Mouse (Mus musculus) forebrain, embryonic 14.5 days (tissue): ENCODE measurements around the gene Narfl. TPM values are rescaled to one million over a fixed set of nuclear protein-coding genes. Genes with fewer than 3 reads are reported as not detected.

Experiments used
- microRNA-seq: library from miRNA; unstranded; fragments of <30 nt; microRNA quantifications from one replicate; pipeline ENCODE4, GENCODE M21; 2016
- polyA plus RNA-seq: library from polyadenylated mRNA; unstranded; fragments of >200 nt; fragmentation: Nextera tagmentation; extraction: Ambion mirVana; gene quantifications from 2 replicates; pipeline ENCODE4 v1.2.1, GENCODE M21; 2014

Narfl gene
- polyA plus RNA-seq, 1 experiment from 2014 or later = 30.2 TPM

Small RNA genes within 50 kb of the gene (microRNA-seq; reads per million reads assigned to microRNA genes)
- gene Gm25083 = not detected
- gene Mir3082 = 0.40 reads per million
- not detected for gene Mir6966

Other genes starting within 250 kb of the Narfl start
- 17.6 and 20.8 TPM in 2 replicates for gene Sox8, start 203.1 kb upstream of the Narfl start, polyA plus RNA-seq
- 18.8 and 19.1 TPM in 2 replicates for gene Lmf1, start 194.7 kb upstream of the Narfl start, polyA plus RNA-seq
- 2.7 and 7.8 TPM in 2 replicates for gene Gng13, start 56.6 kb upstream of the Narfl start, polyA plus RNA-seq
- gene Chtf18, start 46.4 kb upstream of the Narfl start, polyA plus RNA-seq = 7.1 and 8.6 TPM in 2 replicates
- 26.6 and 28.9 TPM in 2 replicates for gene Rpusd1, start 46.1 kb upstream of the Narfl start, polyA plus RNA-seq
- not detected in 2 replicates for gene Mslnl, start 37.7 kb upstream of the Narfl start, polyA plus RNA-seq
- 0.14 and 0.48 TPM in 2 replicates for gene Msln, start 19.4 kb upstream of the Narfl start, polyA plus RNA-seq
- 106 and 130 TPM in 2 replicates for gene Haghl, start 11.9 kb downstream of the Narfl start, polyA plus RNA-seq
- gene Ccdc78, start 12.8 kb downstream of the Narfl start, polyA plus RNA-seq = 0.14 TPM in 1 of 2 replicates, not detected in the other
- gene Fam173a, start 19.1 kb downstream of the Narfl start, polyA plus RNA-seq = 72.6 and 82.3 TPM in 2 replicates
- 0.57 and 0.88 TPM in 2 replicates for gene AC134908.4, start 21.9 kb downstream of the Narfl start, polyA plus RNA-seq
- 8.4 and 9.8 TPM in 2 replicates for gene Metrn, start 23.4 kb downstream of the Narfl start, polyA plus RNA-seq
- gene Fbxl16, start 35.3 kb downstream of the Narfl start, polyA plus RNA-seq = 14.0 and 17.6 TPM in 2 replicates
- gene Wdr24, start 49.9 kb downstream of the Narfl start, polyA plus RNA-seq = 33.3 and 37.4 TPM in 2 replicates
- 56.6 and 56.9 TPM in 2 replicates for gene Jmjd8, start 55.1 kb downstream of the Narfl start, polyA plus RNA-seq
- gene Stub1, start 59.6 kb downstream of the Narfl start, polyA plus RNA-seq = 315 and 322 TPM in 2 replicates
- 33.6 and 35.4 TPM in 2 replicates for gene Rhbdl1, start 63.5 kb downstream of the Narfl start, polyA plus RNA-seq
- gene Gm20683, start 68.0 kb downstream of the Narfl start, polyA plus RNA-seq = 5.1 and 6.2 TPM in 2 replicates
- gene Rhot2, start 71.1 kb downstream of the Narfl start, polyA plus RNA-seq = 9.6 and 11.3 TPM in 2 replicates
- gene Wdr90, start 87.7 kb downstream of the Narfl start, polyA plus RNA-seq = 11.6 and 12.2 TPM in 2 replicates
- gene Mcrip2, start 95.0 kb downstream of the Narfl start, polyA plus RNA-seq = 15.9 and 17.0 TPM in 2 replicates
- gene Mettl26, start 101.3 kb downstream of the Narfl start, polyA plus RNA-seq = 60.5 and 66.0 TPM in 2 replicates
- 0.36 and 0.47 TPM in 2 replicates for gene Wfikkn1, start 107.1 kb downstream of the Narfl start, polyA plus RNA-seq
- gene Rab40c, start 146.0 kb downstream of the Narfl start, polyA plus RNA-seq = 31.6 and 33.3 TPM in 2 replicates
- gene Pigq, start 171.2 kb downstream of the Narfl start, polyA plus RNA-seq = 49.5 and 52.6 TPM in 2 replicates
- gene Nhlrc4, start 171.2 kb downstream of the Narfl start, polyA plus RNA-seq = not detected in 2 replicates
- gene A930017K11Rik, start 178.8 kb downstream of the Narfl start, polyA plus RNA-seq = 0.18 TPM in 1 of 2 replicates, not detected in the other
- 17.0 and 20.3 TPM in 2 replicates for gene Capn15, start 212.0 kb downstream of the Narfl start, polyA plus RNA-seq